ENCODE assay signal across 25 mouse cellular contexts in genomic region chr15:83180004-83180403, GRCm38 (mm10).
"Had no signal": no experiment of that assay in that cellular context is flagged by ENCODE, and none has a peak within 500 bp of the region (broad histone marks: within the 10 kb centered on the region; RNA-seq: fewer than 3 reads in every experiment).

No protein-coding gene starts in this region.

- H3K4me2 ChIP-seq: heart, embryonic 11.5 days; hindbrain, embryonic 12.5 days; hindbrain, embryonic 14.5 days; intestine, embryonic 15.5 days; limb, embryonic 13.5 days; limb, embryonic 15.5 days; liver, embryonic 12.5 days had no signal

- H3K4me3 ChIP-seq: heart, adult 2 months; hindbrain, embryonic 10.5 days; hindbrain, embryonic 12.5 days; intestine, embryonic 15.5 days; layer of hippocampus, adult 2 months; limb, embryonic 13.5 days; limb, embryonic 15.5 days; liver, embryonic 12.5 days had no signal

- ATAC-seq: hindbrain, embryonic 16.5 days; inflammation-experienced regulatory T-cells, adult 6 months; intestine, embryonic 15.5 days; intestine, postnatal 0 days; liver, embryonic 12.5 days had no signal

- H3K27ac ChIP-seq: heart, adult 2 months; hindbrain, embryonic 10.5 days; hindbrain, embryonic 12.5 days; hindbrain, embryonic 14.5 days; intestine, embryonic 15.5 days; layer of hippocampus, adult 2 months; limb, embryonic 13.5 days; limb, embryonic 15.5 days; liver, embryonic 12.5 days; liver, embryonic 14.5 days had no signal

- H3K4me1 ChIP-seq: hindbrain, embryonic 12.5 days; limb, embryonic 13.5 days; limb, embryonic 15.5 days had no signal

- H3K36me3 ChIP-seq: hindbrain, embryonic 10.5 days; hindbrain, embryonic 12.5 days; intestine, embryonic 15.5 days; limb, embryonic 13.5 days; limb, embryonic 15.5 days; liver, embryonic 12.5 days had no signal

- H3K9ac ChIP-seq: hindbrain, embryonic 12.5 days; hindbrain, embryonic 14.5 days; intestine, embryonic 15.5 days; limb, embryonic 13.5 days; limb, embryonic 15.5 days; liver, embryonic 12.5 days; liver, embryonic 14.5 days had no signal

- H3K27me3 ChIP-seq: hindbrain, embryonic 12.5 days; intestine, embryonic 15.5 days; limb, embryonic 13.5 days; limb, embryonic 15.5 days had no signal

- DNase-seq: gastrocnemius, postnatal 14 days; gastrocnemius, postnatal 36 days; heart, adult 11 months; heart, adult 2 months; heart, postnatal 10 days; heart, postnatal 4 days; kidney, adult 18-20 months; kidney, adult 8-10 months; kidney, postnatal 10 days; kidney, postnatal 25 days; kidney, postnatal 4 days; left cerebral cortex, postnatal 4 days had no signal

- H3K9me3 ChIP-seq: hindbrain, embryonic 10.5 days; hindbrain, embryonic 12.5 days; intestine, embryonic 15.5 days; limb, embryonic 13.5 days; limb, embryonic 15.5 days; liver, embryonic 12.5 days had no signal
